ENCODE assay signal across 13 mouse cellular contexts in genomic region chrX:42364137-42364536, GRCm38 (mm10).
"Had no signal": no experiment of that assay in that cellular context is flagged by ENCODE, and none has a peak within 500 bp of the region (broad histone marks: within the 10 kb centered on the region; RNA-seq: fewer than 3 reads in every experiment).

No protein-coding gene starts in this region.

- H3K4me3 ChIP-seq: limb, embryonic 12.5 days; liver, embryonic 13.5 days; midbrain, embryonic 12.5 days; neural tube, embryonic 12.5 days had no signal

- H3K4me1 ChIP-seq: limb, embryonic 12.5 days; liver, embryonic 13.5 days; neural tube, embryonic 12.5 days had no signal

- H3K9ac ChIP-seq: limb, embryonic 12.5 days; liver, embryonic 13.5 days; midbrain, embryonic 12.5 days; neural tube, embryonic 12.5 days had no signal

- H3K9me3 ChIP-seq: limb, embryonic 12.5 days; liver, embryonic 13.5 days; midbrain, embryonic 12.5 days; neural tube, embryonic 12.5 days had no signal

- H3K27ac ChIP-seq: limb, embryonic 12.5 days; liver, embryonic 13.5 days; midbrain, embryonic 12.5 days; neural tube, embryonic 12.5 days had no signal

- H3K4me2 ChIP-seq: limb, embryonic 12.5 days; liver, embryonic 13.5 days; midbrain, embryonic 12.5 days; neural tube, embryonic 12.5 days had no signal

- DNase-seq: kidney, adult 8-10 months; kidney, postnatal 25 days; layer of hippocampus, adult 9-11 months; layer of hippocampus, postnatal 36 days; liver; liver, embryonic 13.5 days; lung, adult 18-20 months; spleen, adult 18-20 months; thymus, adult 18-20 months; thymus, postnatal 36 days had no signal

- H3K27me3 ChIP-seq: limb, embryonic 12.5 days; liver, embryonic 13.5 days; midbrain, embryonic 12.5 days; neural tube, embryonic 12.5 days had no signal

- H3K36me3 ChIP-seq: limb, embryonic 12.5 days; liver, embryonic 13.5 days; midbrain, embryonic 12.5 days; neural tube, embryonic 12.5 days had no signal
